Mouse (Mus musculus): ENCODE measurements around the gene Zfp874b.
"Not testable (repeated sequence)": the region's sequence is repeated elsewhere in the genome, so short reads cannot be mapped to it uniquely, and the experiment has no call there.

Zfp874b gene

DNA sequence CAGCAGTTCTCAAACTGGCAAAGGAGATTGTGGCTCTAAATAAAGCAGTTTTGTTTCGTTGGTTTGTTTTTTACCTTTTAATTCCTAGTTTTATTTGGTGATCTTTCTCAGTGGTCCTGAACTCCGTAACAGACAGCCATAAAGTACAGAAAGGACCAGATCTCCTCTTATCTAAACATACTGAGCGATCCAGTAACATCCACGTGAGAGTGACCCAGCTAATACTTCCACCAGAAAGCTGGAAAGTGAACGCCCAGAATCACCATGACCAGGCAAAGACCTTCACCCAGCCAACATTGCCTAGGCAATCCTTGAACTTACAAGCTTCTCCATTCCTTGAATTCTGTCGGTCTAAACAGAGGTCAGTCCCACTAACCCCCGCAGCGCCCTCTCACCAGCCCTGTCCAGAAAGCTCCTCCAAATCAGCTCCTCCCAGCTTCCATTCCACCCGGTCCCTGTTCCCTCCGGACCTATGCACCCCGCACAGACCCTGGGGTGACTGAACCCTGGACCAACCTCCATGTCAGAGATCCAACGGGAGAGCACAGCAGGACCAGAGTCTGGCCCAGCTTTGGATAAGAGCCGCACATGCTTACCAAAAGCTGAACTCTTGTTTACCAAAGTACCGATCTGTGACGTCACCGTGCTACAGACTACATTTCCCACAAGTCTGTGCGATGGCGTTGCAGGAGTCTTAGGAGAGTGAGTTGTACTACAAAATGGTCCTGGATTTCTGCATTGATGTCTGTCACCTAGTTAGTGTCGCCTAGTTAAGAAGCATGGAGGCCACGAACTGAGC lies at the start of gene Zfp874b:
Zfp874b (minus strand) TSS at position 634 of the 799 bp plus-strand sequence.
- DNase-seq (ENCODE audit: low spot score) = peak; percentile 67

DNA sequence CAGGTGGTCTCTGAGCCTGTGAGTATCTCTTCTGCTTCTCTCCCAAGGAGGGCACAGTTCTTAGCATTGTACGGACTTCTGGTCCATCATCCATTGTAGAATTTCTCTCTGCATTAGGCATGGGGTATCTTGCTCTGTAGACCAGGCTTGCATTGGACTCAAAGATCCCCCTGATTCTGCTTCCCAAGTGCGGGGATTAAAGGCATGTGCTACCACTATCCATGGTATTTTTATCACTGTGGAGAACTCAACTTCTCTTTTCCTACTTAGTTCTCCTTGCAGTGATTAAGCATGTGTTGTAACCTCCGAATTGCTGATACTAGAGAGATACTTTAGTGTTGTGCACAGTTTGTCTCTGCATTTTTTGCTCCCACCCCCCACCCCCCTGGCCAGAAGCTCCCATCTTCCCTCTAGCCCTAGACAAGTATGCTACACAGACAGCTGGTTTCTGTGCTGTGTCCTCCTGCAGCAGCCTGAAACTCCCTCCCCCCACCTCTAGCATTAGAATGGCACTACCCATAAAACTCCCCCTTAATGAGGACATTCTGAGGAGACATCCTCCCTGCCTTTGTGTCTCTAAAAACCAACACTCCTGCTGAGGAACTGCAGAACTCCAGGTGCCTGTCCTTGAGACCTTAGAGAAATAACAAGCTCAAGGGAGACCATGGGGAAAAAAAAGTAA lies 43.1 kb upstream of the Zfp874b start:
- no peak for DNase-seq (ENCODE audit: low spot score)

DNA sequence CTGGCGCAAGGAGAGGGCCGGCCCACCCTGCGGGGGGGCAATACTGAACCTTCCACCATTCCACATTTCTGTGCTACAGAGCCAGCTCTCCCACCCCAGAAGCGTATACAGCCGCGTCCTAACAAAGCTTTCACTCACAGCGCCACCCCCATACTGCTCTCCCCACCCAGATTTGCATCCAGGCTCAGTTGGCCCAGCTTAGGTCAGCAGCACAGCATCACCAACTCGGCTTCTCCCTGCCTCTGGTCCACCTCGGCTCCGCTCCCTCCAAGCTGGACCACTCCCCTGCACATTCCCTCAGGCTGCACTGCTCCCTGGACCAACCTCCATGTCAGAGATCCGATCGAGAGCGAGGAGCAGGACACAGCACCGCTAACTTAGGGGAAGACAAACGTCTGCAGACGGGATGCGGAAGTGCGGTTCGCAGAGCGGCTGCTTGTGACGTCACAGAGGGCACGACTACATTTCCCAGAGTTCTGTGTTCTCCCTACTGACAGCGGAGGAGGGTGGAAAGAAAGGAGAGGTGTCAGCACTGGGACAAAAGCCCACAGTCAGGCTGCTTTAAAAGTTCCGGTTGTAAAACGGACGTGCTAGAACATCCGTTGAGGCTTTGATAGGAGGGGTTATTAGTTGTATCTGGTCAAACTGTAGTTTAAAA lies 41.8 kb upstream of the Zfp874b start, which contains the start of the genes Gm26965 and Zfp87:
Gm26965 (minus strand) TSS at position 399 of the 658 bp plus-strand sequence.
Zfp87 (minus strand) TSS at position 425 of the 658 bp plus-strand sequence.
- peak; percentile 73 for DNase-seq (ENCODE audit: low spot score)

DNA sequence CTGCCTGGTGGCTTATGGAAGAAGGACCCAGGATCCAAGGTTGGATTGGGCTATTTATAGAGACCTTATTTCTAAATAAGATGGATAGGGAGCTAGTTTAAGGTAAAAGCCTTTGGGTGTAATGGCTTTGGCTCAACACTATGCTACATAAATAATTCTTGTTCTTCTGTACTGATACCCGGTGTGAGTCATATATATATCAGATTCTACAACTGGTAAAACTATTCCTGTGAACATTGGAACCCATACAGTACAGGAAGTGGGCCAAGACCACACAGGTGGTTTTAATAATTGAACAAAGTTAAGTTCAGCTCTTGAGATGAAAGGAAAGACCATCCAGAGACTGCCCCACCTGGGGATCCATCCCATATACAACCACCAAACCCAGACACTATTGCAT lies 16.9 kb upstream of the Zfp874b start:
- no peak for DNase-seq (ENCODE audit: low spot score)

DNA sequence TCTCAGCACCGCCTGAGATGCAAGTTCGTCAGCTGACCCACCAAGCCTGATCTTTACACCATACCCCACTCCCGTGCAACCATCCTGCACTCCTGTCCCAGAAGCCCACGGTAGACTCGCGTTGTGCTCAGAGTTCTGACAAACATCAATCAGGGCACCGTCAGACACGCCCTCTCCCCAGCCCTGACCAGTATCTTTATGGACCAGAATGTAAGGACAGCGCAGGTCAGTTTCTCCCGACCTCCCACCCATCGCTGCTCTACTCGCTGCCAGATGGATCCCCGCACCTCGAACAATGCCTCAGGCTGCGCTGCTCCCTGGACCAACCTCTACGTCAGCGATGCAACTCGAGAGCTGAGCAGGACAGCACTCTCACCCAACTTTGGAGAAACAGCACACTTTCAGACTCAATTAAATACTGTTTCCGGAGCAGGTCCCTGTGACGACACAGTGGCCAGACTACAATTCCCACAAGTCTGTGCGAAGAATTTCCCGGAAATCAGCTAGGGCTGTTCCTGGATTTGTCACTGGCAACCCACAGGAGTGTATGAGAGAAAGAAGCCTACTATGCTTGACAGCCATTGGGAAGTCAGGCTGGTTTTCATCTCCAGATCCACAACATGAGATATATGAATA lies 16.1 kb upstream of the Zfp874b start, which contains the start of gene Zfp58:
Zfp58 (minus strand) TSS at position 472 of the 636 bp plus-strand sequence.
- peak; percentile 31 for DNase-seq (ENCODE audit: low spot score)

DNA sequence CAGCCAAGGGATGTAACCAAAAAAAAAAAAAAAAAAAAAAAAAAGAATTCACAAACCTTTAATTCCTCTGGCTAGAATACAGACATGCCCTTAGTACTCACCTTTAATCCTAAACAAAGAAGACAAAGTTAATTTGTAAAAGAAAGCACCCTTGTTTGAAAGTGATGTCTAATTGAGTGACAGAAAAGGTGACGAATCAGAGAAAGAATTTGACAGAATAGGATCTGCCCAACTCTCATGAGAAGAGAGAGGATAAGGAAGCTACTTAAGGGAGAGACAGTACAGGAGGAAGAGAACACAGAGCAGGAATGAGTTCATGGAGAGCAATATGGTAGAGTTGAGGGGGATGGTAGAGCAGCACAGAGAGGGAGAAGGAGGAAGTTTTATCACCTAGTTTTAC lies 11.6 kb upstream of the Zfp874b start:
- no peak for DNase-seq (ENCODE audit: low spot score)

DNA sequence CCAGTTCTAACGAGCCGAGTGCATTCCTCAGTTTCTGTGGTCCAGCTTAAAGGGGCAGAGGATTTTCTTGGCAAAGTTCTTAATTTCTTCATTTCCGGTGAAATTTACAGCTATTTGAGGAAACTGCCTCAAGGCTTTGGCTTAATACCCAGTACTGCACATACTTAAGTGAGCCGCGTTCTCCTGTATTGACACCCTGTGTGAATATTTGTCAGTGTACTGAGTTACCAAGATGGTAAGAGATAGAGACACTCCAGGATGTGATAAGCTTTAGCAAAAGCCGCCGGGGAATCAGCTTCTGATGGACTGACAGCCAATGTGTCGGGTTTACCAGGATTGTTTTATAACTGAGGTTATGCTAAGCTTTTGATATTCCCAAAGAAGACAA lies 360 bp upstream of the Zfp874b start:
- DNase-seq (ENCODE audit: low spot score) = peak; percentile 1

DNA sequence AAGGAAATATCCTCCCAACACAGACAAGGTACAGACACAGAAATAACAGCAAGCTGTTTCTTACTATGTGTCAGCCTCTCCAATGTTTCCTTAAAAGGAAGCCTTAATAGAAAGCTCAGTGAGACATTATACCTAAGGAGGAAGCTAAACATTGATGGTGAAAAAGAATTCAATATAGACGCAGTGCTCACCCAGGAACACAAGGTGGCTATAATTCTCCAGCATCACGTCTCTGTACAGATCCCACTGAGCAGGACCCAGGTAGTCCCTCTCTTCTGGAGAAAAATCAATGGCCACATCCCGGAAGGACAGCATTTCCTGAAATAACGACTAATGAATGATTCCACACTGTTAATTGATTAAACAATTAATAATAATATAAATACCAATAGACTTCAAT lies 2.5 kb downstream of the Zfp874b start:
- no peak for DNase-seq (ENCODE audit: low spot score)

DNA sequence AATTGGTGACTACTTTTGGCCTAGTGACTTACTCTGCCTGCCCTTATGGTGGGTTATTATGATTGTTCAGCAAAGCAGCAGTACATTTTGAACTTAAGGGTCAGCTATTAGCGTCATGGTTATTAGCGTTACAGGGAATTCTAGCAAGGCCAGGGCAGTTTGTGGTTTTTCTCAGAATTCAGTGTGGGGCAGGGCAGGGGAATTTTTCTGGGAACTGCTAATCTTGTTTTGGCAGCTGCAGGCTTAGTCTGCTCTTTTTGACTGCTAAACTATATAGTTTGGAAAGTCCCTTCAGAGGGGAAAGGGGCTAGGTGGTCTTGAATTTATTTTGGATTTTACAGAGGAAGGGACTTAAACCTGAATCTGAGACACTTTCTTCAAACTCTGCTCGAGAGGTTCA lies 14.8 kb downstream of the Zfp874b start:
- no peak for DNase-seq (ENCODE audit: low spot score)

DNA sequence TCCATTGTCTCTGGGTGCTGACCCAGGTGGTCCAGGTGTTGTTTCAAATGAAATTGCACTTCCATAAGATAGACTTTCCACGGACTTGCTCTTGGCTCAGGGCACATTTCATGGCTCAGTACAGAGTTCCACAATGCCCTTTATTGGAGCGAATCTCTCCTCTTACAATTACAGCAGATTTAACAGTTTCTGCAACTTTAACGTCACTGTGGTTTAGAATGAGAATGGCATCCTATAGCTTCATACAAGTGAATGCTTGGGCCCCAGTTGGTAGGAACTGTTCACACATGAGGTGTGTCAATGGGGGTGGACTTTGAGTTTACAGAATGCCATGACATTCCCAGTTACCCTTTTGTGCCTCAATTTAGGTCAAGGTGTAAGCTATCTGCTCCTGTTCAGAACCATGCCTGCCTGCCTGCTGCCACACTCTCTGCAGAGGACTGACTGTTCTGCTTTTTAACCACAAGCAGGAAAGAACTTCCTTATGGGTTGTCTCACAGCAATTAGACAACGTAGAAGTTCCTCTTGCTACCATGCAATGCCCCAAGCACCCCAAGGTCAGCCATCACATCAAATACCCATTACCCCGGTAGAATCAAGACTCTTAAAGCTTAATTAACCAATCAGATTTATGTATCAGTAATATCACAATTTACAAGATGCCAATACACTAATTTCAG lies 20.4 kb downstream of the Zfp874b start:
- DNase-seq (ENCODE audit: low spot score) = not testable (repeated sequence)

DNA sequence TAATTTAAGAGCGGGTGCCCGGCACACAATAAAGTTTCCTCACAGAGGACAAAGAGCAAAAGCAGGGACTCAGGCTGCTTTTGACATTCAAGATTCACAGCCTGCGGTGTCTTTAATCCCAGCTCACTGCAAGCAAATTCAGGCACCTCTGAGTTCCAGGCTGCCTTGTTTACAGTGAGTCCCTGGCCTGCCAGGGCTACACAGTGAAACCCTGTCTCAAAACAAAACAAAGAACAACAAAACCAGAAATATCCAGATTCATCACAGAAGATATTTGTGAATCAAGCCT lies 32.1 kb downstream of the Zfp874b start:
- no peak for DNase-seq (ENCODE audit: low spot score)

DNA sequence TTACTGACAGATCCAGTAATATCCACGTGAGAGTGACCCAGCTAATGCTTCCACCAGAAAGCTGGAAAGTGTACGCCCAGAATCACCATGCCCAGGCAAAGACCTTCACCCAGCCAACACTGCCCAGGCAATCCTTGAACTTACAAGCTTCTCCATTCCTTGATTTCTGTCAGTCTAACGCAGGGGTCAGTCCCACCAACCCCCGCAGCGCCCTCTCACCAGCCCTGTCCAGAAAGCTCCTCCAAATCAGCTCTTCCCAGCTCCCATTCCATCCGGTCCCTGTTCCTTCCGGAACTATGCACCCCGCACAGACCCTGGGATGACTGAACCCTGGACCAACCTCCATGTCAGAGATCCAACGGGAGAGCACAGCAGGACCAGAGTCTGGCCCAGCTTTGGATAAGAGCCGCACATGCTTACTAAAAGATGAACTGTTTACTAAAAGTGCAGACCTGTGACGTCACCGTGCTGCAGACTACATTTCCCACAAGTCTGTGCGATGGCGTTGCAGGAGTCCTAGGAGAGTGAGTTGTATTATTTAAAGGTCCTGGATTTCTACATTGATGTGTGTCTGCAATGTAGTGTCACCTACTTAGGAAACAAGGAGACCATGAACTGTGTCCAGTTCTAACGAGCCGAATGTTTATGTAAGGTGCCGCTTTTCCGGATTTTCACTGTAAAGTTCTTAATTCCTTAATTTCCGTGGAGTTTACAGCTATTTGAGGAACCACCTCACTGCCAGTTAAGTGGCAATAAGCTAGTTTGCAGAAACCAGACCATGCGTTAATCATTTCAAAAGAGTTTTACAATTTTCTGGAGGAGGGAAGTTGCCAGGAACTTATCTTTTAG lies 32.7 kb downstream of the Zfp874b start, which contains the start of gene Zfp874a:
Zfp874a (minus strand) TSS at position 453 of the 849 bp plus-strand sequence.
- peak; percentile 46 for DNase-seq (ENCODE audit: low spot score)

DNA sequence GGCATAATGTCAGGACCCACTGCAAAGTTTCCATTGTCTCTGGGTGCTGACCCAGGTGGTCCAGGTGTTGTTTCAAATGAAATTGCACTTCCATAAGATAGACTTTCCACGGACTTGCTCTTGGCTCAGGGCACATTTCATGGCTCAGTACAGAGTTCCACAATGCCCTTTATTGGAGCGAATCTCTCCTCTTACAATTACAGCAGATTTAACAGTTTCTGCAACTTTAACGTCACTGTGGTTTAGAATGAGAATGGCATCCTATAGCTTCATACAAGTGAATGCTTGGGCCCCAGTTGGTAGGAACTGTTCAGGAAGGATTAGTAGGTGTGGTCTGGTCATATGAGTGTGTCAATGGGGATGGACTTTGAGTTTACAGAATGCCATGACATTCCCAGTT lies 47.0 kb downstream of the Zfp874b start:
- not testable (repeated sequence) for DNase-seq (ENCODE audit: low spot score)

DNA sequence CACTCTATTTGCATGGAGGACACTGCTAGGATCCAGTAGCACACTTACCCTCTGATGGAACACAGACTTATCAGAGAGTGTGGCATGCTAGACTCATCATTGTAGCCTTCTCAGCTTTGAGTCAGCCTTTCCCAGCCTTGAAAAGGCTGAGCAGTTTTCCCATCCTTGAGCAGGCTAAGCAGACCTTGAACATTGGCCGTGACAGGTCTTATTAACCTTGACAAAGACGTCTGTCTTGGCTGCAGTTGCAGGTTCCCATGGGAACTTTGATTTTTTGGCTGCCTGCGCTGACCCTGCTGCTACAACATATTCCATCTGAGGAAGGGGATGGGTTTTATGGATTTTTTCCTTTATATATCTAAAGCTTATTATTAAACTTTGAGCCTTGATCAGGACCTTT lies 55.9 kb downstream of the Zfp874b start:
- DNase-seq (ENCODE audit: low spot score) = no peak

DNA sequence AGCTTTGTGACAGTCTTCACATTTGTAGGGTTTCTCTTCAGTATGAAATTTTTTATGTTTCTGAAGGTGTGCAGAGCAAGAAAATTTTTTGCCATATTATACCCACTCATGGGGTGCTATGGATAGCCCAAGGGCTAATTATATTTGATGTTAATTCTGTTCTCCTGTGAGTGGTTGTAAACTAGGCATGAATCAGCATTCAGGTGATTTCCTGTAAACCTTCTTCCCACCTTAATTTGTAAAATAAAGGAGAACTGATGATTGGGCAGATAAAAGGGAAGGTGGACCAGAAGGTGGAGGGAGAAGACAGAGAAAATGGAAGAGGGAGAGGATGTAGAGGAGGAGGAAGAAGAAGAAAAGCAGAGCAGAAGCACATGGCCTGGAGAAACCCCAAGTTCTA lies 58.4 kb downstream of the Zfp874b start:
- not testable (repeated sequence) for DNase-seq (ENCODE audit: low spot score)

DNA sequence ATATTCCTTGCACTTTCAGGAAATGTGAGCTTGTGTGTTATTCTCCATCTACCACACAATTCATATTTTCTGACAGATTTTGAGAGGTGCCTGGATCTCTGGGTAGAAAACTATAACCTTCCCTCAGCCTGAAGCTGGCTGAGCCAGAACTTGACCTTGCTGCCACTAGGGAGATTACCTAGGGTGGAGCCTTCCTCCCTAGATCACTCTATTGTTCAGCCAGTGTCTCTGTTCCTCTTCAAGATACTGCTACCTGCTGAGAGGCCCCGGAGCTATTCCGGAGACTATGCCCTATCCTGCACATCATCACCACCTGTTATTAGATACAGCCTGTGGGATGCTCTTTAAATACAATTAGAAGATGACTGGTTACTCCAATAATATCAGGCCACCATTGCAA lies 61.5 kb downstream of the Zfp874b start:
- DNase-seq (ENCODE audit: low spot score) = not testable (repeated sequence)

All from ovary, postnatal 10 days (tissue).